Mouse (Mus musculus) kidney, postnatal 10 days (tissue): ENCODE data around the gene Cdc6.
"Not testable (repeated sequence)": the region's sequence is repeated elsewhere in the genome, so short reads cannot be mapped to it uniquely, and the experiment has no call there.

Experiments
- DNase-seq: peaks from one replicate; pipeline ENCODE4 v3.0.0; 2021; ENCODE audit warnings: mixed read lengths

The Cdc6 gene

DNA sequence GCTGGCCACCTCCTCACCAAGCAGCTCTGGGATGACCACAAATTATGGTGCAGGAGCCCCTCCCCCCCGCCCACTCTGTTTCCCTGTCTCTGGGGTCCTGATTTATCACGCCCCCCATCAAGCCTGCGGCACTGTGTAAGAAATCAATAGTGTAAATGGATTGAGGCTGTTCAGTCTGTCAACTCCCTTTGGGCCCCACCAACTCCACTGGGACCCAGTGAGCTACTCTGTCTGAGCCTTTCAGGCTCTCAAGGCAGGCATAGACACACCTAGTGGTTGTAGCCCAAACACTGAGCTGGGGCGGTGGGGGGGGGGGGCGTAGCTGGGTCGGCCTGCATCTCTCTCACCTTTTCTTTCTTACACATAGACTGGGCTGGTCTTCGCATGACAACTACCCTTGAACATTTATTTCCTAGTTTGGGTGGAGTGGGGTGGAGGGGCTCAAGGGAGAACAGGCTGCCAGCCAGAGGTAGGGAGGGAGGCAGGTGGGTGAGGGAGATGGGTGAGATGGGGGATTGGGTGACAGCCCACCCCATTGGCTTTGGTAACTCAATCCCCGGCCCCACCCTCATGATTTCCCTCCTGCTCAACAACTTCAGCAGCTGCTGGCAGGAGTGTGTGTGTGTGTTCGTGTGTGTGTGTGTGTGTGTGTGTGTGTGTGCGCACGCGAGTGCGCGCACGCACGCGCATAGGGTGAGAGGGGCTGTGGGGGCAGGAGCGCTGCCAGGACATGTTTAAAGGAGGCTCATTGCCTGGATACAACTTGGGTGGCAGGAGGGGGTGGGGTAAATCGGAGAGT is 24.9 kb downstream of the Cdc6 start:
- peak; percentile 62 for DNase-seq

- DNase-seq, result peak; percentile 86
Observed at GRCm38 (mm10) chr11:98933151-98933550, 25.6 kb downstream of the Cdc6 start.

DNA sequence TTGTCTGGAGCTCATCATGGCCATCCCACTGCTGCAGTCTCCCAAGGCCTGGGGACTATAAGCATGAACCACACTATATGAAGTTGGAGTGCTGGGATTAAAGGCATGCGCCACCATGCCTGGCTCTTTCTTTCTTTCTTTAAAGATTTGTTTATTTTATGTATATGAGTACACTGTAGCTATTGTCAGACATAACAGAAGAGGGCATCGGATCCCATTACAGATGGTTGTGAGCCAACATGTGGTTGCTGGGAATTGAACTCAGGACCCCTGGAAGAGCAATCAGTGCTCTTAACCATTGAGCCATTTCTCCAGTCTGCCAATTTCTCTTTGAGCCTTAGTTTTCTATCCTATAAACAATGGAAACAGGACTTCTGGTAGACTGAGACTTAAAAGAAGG is 26.2 kb downstream of the Cdc6 start:
- DNase-seq, result not testable (repeated sequence)

DNA sequence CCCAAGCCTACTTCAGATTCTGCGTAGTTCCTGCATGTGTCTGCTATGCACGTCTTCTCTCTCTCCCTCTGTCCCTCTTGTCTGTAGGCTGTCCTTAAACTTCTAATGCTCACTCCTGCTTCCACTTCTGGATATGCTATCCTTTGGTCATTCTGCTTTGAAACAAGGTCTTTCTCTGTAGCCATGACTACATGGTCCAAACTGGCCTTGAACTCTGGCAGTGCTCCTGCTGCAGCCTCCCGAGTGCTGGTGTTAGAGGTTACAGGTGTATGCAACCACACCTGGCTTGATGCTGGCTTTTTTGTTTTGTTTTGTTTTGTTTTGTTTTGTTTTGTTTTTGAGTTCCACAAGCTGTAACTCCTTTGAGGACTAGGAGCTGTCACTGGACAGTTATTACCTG is 26.8 kb downstream of the Cdc6 start:
- DNase-seq, result no peak

GRCm38 (mm10) chr11:98935123-98935522 is 27.5 kb downstream of the Cdc6 start:
- DNase-seq, result peak; percentile 76

- peak; percentile 89 for DNase-seq
Observed at GRCm38 (mm10) chr11:98936170-98936569, 28.6 kb downstream of the Cdc6 start.

DNA sequence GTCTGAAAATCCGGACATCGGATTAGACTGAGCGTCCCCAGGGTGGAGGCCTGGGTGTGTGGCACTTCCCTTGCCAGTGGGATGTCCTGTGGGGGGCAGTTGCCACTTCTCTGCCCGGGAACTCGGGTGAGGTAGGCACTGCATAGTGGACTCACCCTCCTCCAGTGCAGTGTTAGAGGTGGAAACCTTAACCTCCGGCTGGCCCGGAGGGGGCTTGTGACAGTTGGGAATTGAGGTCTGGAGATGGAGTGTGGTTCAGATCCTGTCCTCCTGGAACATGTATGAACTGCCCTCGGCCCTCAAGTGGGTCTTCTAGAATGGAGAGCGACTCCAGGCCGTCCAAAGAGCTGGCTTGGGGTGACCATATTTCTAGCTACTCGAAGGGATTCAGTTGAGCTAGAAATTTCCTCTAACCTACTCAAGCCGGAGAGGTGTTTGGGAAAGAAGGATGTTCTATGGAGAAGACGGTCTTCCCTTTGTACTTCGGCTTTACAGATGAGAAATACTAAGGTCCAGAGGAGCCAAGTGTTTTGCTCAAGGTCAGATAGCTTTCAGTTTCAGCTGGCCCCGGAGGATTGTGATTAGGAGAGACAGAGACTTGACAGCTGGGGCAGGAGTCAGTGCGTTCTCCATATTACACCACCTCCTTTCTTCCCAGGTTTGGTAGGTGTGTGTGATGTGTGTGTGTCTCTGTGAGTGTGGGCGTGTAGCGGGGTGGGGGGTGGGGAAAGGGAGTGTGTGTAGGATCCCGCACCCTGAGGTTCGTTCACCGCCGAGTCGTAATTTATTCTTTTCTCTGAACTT is 29.2 kb downstream of the Cdc6 start:
- peak; percentile 55 for DNase-seq

GRCm38 (mm10) chr11:98937410-98937913 is 29.9 kb downstream of the Cdc6 start:
- peak; percentile 95 for DNase-seq

GRCm38 (mm10) chr11:98937914-98938694 is 30.5 kb downstream of the Cdc6 start:
- DNase-seq, result peak; percentile 79

DNA sequence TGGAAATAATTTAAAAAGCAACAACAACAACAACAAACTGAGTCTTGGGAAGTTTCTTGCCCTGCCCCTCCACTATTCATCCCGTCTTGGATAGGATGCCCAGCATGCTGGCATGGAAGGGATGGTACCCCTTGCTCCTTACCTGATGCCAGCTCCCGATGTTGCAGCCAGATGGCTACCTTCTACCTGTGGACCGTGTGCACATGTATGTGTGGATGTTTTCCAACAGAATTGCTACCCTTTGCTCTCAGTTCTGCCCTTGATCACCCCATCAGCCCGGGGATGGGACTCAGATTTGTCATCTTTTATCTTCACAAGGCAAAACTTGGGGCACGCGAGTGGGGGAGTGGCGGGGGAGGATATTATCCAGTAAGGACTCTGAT is 31.1 kb downstream of the Cdc6 start:
- DNase-seq, result no peak

GRCm38 (mm10) chr11:98939084-98939952 is 31.7 kb downstream of the Cdc6 start:
- no peak for DNase-seq

DNA sequence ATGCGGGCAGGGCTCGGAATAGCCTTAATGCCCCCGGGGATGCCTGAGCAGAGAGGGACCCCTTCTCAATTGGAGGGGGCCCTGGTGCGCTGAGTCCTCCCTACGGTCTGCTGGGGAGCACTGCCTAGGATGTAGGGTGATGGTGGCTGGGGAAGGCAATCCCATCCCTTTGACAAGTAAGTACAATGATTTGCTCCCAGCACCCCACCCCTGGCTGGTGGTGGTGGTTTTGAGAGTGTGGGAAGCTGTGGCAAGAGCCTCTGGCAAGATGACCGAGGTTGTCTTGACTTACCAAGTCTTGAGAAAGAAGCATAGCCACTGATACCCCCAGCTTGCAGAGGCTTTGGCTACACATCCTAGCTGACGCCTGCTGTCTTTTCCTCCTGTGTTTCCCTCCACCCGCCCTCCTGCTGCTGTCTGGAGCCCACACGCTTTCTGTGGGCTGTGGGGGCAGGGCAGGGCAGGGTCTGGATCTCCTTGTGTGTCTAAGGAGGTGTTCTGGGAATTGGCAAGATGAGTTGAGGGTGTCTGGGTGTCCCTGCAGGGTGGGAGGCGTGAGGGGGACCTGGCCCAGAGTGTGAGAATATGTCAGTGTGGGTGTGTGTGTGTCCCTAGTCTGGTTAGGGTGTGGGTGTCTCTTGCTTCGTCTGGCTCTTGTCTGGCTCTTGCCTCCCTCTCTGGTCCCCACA is 32.5 kb downstream of the Cdc6 start:
- peak; percentile 47 for DNase-seq

GRCm38 (mm10) chr11:98940776-98941175 is 33.2 kb downstream of the Cdc6 start:
- peak; percentile 32 for DNase-seq

- DNase-seq, result peak; percentile 88
Observed at GRCm38 (mm10) chr11:98941341-98941825, 33.8 kb downstream of the Cdc6 start.

DNA sequence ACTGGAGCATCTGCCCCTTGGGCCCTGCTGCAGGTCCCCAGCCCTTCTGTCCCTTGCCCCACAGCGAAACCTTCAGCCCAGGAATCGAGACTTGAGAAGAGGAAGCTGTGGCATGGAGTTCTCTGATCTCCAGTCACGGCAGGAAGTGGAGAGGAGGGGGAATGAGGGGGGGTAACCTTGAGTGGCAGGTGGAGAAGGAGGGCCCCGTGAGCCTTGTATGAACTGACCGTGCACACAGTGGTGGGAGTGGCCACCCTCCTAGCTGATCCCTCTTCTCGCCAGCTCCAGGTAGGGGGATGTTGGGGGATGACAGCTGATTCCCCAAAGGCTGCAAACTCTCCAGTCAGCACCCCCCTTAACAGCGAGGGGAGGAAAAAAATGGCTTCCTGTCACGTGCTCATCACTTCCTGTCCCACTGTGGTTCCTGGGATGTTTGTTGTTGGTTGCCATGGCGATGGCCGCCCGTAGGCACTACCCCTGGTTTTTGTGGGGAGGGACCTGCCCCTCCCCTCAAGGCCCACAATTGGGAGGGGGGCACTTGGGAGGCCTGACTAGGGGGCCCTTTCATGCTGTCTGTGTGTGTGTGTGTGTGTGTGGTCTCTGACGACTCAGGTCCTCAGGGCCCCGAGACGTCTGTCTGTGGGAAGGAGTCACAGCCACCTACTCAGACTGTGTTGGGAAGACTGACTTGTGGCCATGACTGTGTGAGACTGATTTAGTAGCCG is 34.4 kb downstream of the Cdc6 start:
- DNase-seq, result peak; percentile 90

GRCm38 (mm10) chr11:98942555-98942922 is 34.9 kb downstream of the Cdc6 start:
- DNase-seq, result no peak

- DNase-seq, result peak; percentile 81
Observed at GRCm38 (mm10) chr11:98942923-98943641, 35.5 kb downstream of the Cdc6 start.

DNA sequence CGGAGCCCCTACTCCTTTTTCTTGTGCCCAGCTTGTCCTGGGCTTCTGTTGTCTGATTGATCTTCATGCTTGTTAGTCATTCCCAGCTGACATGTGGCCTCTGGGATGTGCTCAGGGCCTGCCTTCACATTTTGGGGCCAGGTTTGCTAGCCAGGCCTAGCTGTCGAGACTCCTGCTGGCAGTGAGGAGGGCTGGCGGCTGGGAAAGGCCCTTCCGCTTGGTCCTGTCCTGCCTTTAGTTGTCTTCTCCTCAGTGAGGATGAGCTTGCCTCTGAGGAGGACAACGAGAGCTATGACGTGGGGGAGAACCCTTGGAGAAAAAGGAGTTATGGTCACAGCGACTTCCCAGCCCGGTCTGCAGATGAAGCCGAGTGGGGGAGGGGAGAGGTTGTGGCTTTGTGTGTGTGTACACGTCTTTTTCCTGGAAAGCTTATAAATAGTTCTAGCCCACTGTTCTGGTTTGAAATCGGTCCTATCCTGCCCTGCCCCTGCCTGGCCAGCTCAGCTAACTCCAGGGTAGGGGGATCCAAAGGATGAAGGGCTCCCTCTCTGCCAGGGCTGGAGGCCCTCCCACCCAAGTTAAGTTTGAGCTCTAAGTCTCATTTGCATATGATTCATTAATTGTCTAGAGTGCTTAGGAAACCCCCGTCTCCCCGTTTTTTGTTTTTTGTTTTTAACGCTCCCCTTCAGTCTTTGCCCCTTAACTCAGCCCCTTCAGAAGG is 36.3 kb downstream of the Cdc6 start:
- peak; percentile 80 for DNase-seq
